Mouse (Mus musculus) cerebellum, postnatal 10 days (tissue): ENCODE measurements around the gene Ccdc88c.

Source experiments
- DNase-seq, 2 experiments: peaks; one replicate each; pipeline ENCODE4 v3.0.0; 2021; ENCODE audit warnings: mixed read lengths in 2 of 2

The Ccdc88c gene

GRCm38 (mm10) chr12:100925644-100926619, 102.9 kb downstream of the Ccdc88c start:
- peak; percentile 89 to 96 for DNase-seq

- DNase-seq: no peak
Observed at GRCm38 (mm10) chr12:100924646-100925339, 104.1 kb downstream of the Ccdc88c start.

- DNase-seq: peak; percentile 67 to 75
Observed at GRCm38 (mm10) chr12:100910731-100911130, 118.1 kb downstream of the Ccdc88c start.

- peak; percentile 44 to 50 for DNase-seq
Observed at GRCm38 (mm10) chr12:100909765-100910164, 119.1 kb downstream of the Ccdc88c start.

- no peak for DNase-seq
Observed at GRCm38 (mm10) chr12:100908298-100909034, 120.4 kb downstream of the Ccdc88c start.

GRCm38 (mm10) chr12:100907598-100908297, 121.1 kb downstream of the Ccdc88c start, which contains the start of gene Gpr68:
Gene Gpr68 (minus strand): TSS chr12:100908198.
- DNase-seq: peak; percentile 62 to 63

- no peak for DNase-seq
Observed at GRCm38 (mm10) chr12:100906861-100907260, 122.0 kb downstream of the Ccdc88c start.

GRCm38 (mm10) chr12:100903761-100904160, 125.1 kb downstream of the Ccdc88c start:
- no peak for DNase-seq

- DNase-seq: no peak
Observed at GRCm38 (mm10) chr12:100901386-100901785, 127.5 kb downstream of the Ccdc88c start.

GRCm38 (mm10) chr12:100900901-100901300, 128.0 kb downstream of the Ccdc88c start:
- no peak for DNase-seq

GRCm38 (mm10) chr12:100899111-100899640, 129.7 kb downstream of the Ccdc88c start:
- DNase-seq: peak; percentile 62 to 70

- peak; percentile 57 to 66 for DNase-seq
Observed at GRCm38 (mm10) chr12:100897736-100898650, 130.9 kb downstream of the Ccdc88c start.

GRCm38 (mm10) chr12:100896661-100897060, 132.2 kb downstream of the Ccdc88c start:
- DNase-seq: no peak

- DNase-seq: no peak
Observed at GRCm38 (mm10) chr12:100895504-100895903, 133.4 kb downstream of the Ccdc88c start.

- DNase-seq: no peak
Observed at GRCm38 (mm10) chr12:100890548-100890947, 138.3 kb downstream of the Ccdc88c start.

- peak; percentile 77 to 80 for DNase-seq
Observed at GRCm38 (mm10) chr12:100887801-100888258, 141.0 kb downstream of the Ccdc88c start.

- no peak for DNase-seq
Observed at GRCm38 (mm10) chr12:100886877-100887276, 142.0 kb downstream of the Ccdc88c start.

- no peak for DNase-seq
Observed at GRCm38 (mm10) chr12:100885585-100885984, 143.3 kb downstream of the Ccdc88c start.

- no peak for DNase-seq
Observed at GRCm38 (mm10) chr12:100883168-100883567, 145.7 kb downstream of the Ccdc88c start.

GRCm38 (mm10) chr12:100878556-100878955, 150.3 kb downstream of the Ccdc88c start:
- peak in 1 of 2 experiments; percentile 61 for DNase-seq

- peak; percentile 33 to 34 for DNase-seq
Observed at GRCm38 (mm10) chr12:100877936-100878335, 150.9 kb downstream of the Ccdc88c start.
